Mouse (Mus musculus): ENCODE measurements at regions not wholly inside any gene's neighbourhood (a gene's known extent, or its start where the extent isn't known, plus 50 kb on each side); places are given as distances from the start of the nearest gene placed in this dataset.

- no peak for TF ChIP-seq POLR2A (IDR thresholded peaks at IDR 0.05; ENCODE audit: control insufficient read depth in 1 of 2, insufficient read depth in 1 of 2, low read depth in 1 of 2, low read length in 2 of 2, poor library complexity in 1 of 2)
- no peak for TF ChIP-seq CTCF (IDR thresholded peaks at IDR 0.05 in 2 of 3, conservative IDR thresholded peaks at IDR 0.05 in 1 of 3; ENCODE audit: control insufficient read depth in 1 of 3, insufficient read depth in 1 of 3, low read depth in 2 of 3, low read length in 3 of 3, poor library complexity in 1 of 3, severe bottlenecking in 1 of 3)
- TF ChIP-seq MYC (IDR thresholded peaks at IDR 0.05; ENCODE audit: low read depth, low read length), result no peak
- no peak for TF ChIP-seq BHLHE40 (IDR thresholded peaks at IDR 0.05; ENCODE audit: borderline replicate concordance, low read depth, low read length)
- no peak for TF ChIP-seq RCOR1 (IDR thresholded peaks at IDR 0.05; ENCODE audit: low read depth, low read length)
These were observed 172.7 kb upstream of the Zc3h12c start for GRCm38 (mm10) chr9:52341029-52341428.
